In the genomic region with DNA sequence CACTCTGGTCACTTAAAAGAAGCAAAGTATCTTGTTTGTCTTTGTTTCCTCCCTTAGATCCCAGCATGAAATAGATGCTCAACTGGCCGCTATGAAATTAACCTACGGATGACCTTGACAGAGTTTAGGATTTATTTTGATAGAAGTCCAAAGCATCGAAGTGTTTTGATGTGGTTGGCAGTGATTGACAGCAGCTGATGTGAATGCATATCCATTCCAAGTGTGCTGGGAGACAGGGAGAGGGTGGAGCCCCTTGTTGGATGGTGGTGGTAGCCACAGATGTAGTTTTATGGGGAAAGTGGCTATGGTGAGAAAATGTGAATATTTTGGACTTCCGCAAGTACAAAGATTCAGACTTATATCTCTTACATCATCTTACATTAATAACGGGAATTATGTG, we compare ENCODE assay signal across 15 mouse cellular contexts.
"Had no signal": no experiment of that assay in that cellular context is flagged by ENCODE, and none has a peak within 500 bp of the region (broad histone marks: within the 10 kb centered on the region; RNA-seq: fewer than 3 reads in every experiment).

No protein-coding gene starts in this region.

- H3K9ac ChIP-seq: neural tube, embryonic 15.5 days; stomach, embryonic 15.5 days had no signal

- H3K4me2 ChIP-seq: neural tube, embryonic 15.5 days; stomach, embryonic 15.5 days had no signal

- DNase-seq: retina, postnatal 1 day; right cerebral cortex, adult 18-20 months; right cerebral cortex, postnatal 14 days; right cerebral cortex, postnatal 25 days; right cerebral cortex, postnatal 4 days; spleen, adult 18-20 months; thymus, adult 18-20 months; thymus, adult 2 months; thymus, postnatal 14 days; thymus, postnatal 25 days; thymus, postnatal 36 days; thymus, postnatal 4 days had no signal

- H3K36me3 ChIP-seq: neural tube, embryonic 15.5 days; stomach, embryonic 15.5 days had no signal

- H3K9me3 ChIP-seq: stomach, embryonic 15.5 days had no signal

- H3K4me3 ChIP-seq: neural tube, embryonic 15.5 days; stomach, embryonic 15.5 days had no signal

- H3K27ac ChIP-seq: neural tube, embryonic 15.5 days; stomach, embryonic 15.5 days; stomach, postnatal 0 days had no signal

- H3K27me3 ChIP-seq: stomach, embryonic 15.5 days had no signal
